Mouse (Mus musculus) heart, adult 2 months (tissue): ENCODE results near the gene Polr2a. TPM values are rescaled to one million over a fixed set of nuclear protein-coding genes. Genes with fewer than 3 reads are reported as not detected.

ENCODE experiments used
- DNase-seq, 2 experiments: peaks; one replicate each; pipeline ENCODE4 v3.0.0; 2021
- H3K27ac ChIP-seq: fragments of 200-600 bp; 2 replicates; pipeline ENCODE4 v1.8.1; 2022
- H3K27me3 ChIP-seq: fragments of 200-500 bp; 2 replicates; pipeline ENCODE4 v1.6.1; 2012; ENCODE audit warnings: mild to moderate bottlenecking, low read length, inconsistent platforms, mixed read lengths; ENCODE audit not compliant: control insufficient read depth, insufficient read depth
- H3K36me3 ChIP-seq: fragments of 200-500 bp; 2 replicates; pipeline ENCODE4 v1.6.1; 2012; ENCODE audit warnings: low read length, inconsistent platforms; ENCODE audit not compliant: control insufficient read depth, insufficient read depth
- H3K4me1 ChIP-seq: fragments of 200-500 bp; 2 replicates; pipeline ENCODE4 v1.6.1; 2011; ENCODE audit warnings: low read length; ENCODE audit not compliant: control insufficient read depth, insufficient read depth
- H3K4me3 ChIP-seq: fragments of 200-600 bp; 2 replicates; pipeline ENCODE4 v1.8.1; 2022
- H3K79me2 ChIP-seq: fragments of 200-500 bp; replicated peaks from 2 replicates; pipeline ENCODE4 v1.6.1; 2012; ENCODE audit warnings: mild to moderate bottlenecking, inconsistent platforms, low read length, moderate library complexity, mixed read lengths; ENCODE audit not compliant: control insufficient read depth, insufficient read depth
- H3K9ac ChIP-seq: fragments of 200-500 bp; 2 replicates; pipeline ENCODE4 v1.6.1; 2012; ENCODE audit warnings: low read depth, mild to moderate bottlenecking, control low read depth, inconsistent platforms, low read length, mixed read lengths
- CTCF ChIP-seq: fragments of 200-600 bp; IDR thresholded peaks from 2 replicates; pipeline ENCODE4 v1.8.1; 2022; ENCODE audit warnings: antibody characterized with exemption, mild to moderate bottlenecking, moderate library complexity
- EP300 ChIP-seq: fragments of 200-500 bp; IDR thresholded peaks from 2 replicates; pipeline ENCODE4 v1.6.1; 2011; ENCODE audit warnings: low read depth, low read length, control low read depth; ENCODE audit not compliant: insufficient read depth
- POLR2A ChIP-seq: fragments of 200-500 bp; IDR thresholded peaks from 2 replicates; pipeline ENCODE4 v1.6.1; 2011; ENCODE audit warnings: mild to moderate bottlenecking, low read depth, low read length, control low read depth; ENCODE audit not compliant: insufficient read depth
- WGBS: fragments of 180-500 bp; shearing (Covaris S2); methylation state at CpG from one replicate; pipeline ENCODE4 v1.1.7; 2018; 5-methylcytosine and 5-hydroxymethylcytosine counted together
- intact Hi-C: fragments of 180-260 bp; cut with DNase I; formaldehyde crosslinking; loops from one replicate; pipeline ENCODE4 v1.15.1; 2025
- polyA plus RNA-seq: library from polyadenylated mRNA; depleted of rRNA; stranded (reverse); fragments of >200 nt; gene quantifications from 2 replicates; pipeline ENCODE4 v1.2.3, GENCODE M21; 2012
- total RNA-seq, 2 experiments: library from RNA; stranded (reverse); gene quantifications; 2 replicates each; pipeline ENCODE4 v1.2.3; 2021

Polr2a gene
- total and polyA plus RNA-seq, 3 experiments: 15.6 to 30.4 (median 25.3) TPM

DNA sequence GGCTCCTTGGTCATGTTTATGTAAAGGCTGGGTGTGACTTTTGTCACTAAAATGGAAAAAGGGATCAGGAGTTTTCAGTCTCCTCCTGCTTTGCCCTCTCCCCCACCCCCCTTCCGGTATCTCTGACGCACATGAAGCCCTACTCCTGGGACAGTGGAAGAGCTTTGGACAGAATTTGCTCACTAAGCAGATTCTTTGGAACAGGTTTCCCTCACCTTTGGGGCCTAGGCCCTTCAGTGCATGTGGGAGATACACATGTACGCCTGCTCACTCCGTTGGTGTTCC is 9.1 kb upstream of the Polr2a start:
- TF ChIP-seq CTCF: no peak
- TF ChIP-seq EP300: no peak
- TF ChIP-seq POLR2A: peak; percentile 43; the same call in 1 of the 2 replicates
- Histone ChIP-seq H3K4me1 (peaks cover 11% of the 10 kb centered on the region), H3K9ac (0 out of 2 replicates have a peak overlapping the region, but pooled peaks have one; percentile 10), H3K4me3 (peak overlapping the region; percentile 99), H3K79me2 (no peaks in the 10 kb centered on the region; the same call in 1 of the 2 replicates), H3K36me3 (no peaks in the 10 kb centered on the region), H3K27me3 (no peaks in the 10 kb centered on the region), H3K27ac (peak overlapping the region; percentile 99)
- peak in 1 of 2 experiments; percentile 26 for DNase-seq
- 36% methylated on average over 4 of the region's 4 CpGs for WGBS
- intact Hi-C loops: loop anchor here (2.0 kb wide), 1 partner anchor 35 kb away; no protein-coding TSS in a partner anchor

DNA sequence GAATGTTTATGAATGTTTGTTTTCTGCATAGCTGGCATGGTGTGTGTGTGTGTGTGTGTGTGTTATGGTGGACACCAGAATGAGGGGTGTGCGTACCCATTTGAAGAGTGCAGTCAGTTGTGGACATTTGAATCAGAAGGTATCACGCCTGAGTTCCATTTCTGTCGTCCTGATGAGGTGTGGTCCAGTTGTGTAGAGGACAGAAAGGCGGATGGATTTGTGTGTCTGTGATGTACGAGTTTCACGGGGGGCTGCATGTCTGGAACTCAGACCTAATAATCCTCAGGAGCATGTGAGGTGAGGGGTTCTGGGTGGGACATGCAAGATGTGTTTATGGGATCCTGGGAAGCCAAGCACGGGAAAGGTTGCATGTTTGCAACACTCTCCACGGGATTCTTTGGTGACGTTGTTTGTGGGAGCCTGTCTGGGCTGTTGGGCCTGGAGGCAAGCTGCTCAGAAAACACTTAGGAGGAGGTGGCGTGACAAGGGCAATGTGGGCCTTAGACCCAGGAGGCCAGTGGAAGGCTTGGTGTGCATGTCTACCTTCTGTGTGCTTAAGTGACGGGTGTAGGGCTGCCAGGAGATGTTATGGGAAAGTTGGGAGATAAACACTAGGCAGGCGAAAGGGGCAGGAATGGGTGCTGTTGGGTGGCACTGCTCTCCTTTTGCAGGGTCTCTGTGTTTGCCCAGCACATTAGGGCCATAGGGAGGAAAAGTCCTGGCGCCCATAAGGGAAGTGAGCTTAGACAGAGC is 8.6 kb upstream of the Polr2a start:
- peaks cover 11% of the 10 kb centered on the region for H3K4me1 ChIP-seq
- H3K9ac ChIP-seq: peak overlapping the region; percentile 98
- no peaks in the 10 kb centered on the region for H3K27me3 ChIP-seq
- peak overlapping the region; percentile 99 for H3K27ac ChIP-seq
- H3K79me2 ChIP-seq: no peaks in the 10 kb centered on the region; the same call in 1 of the 2 replicates
- TF ChIP-seq EP300 (no peak), CTCF (no peak), POLR2A (no peak)
- H3K4me3 ChIP-seq: peak overlapping the region; percentile 99
- peak; percentile 36 to 45 for DNase-seq
- H3K36me3 ChIP-seq: no peaks in the 10 kb centered on the region
- 26% methylated on average over 13 of the region's 13 CpGs for WGBS
- intact Hi-C loops: loop anchor here (2.0 kb wide), 1 partner anchor 36 kb away; no protein-coding TSS in a partner anchor

DNA sequence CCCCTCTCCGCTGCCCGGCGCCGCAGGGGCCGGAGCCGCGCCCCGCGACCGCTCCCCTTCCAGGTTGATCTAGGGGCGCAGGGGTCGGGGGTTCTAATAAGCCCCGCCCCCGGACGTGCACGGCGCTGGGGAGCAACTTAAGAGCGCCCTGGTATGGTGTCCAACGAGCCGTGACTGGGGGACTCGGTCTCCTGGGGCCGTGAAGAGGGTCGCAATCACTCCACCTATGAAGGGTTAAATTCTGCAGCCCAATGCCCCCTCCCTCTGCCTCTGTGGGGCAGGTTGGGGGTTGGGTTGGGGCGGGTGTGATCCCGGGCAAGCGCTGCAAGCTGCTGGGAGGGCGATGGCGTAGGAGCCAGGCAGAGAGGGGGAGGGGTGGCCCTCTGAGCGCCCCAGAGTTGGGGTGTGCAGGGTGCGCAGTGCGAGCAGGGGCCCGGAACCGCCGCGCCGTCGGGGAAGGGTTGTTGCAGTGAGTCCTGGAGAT is 7.7 kb upstream of the Polr2a start:
- no peaks in the 10 kb centered on the region; the same call in 1 of the 2 replicates for H3K79me2 ChIP-seq
- H3K27ac ChIP-seq: peak overlapping the region; percentile 99
- peak overlapping the region; percentile 98 for H3K9ac ChIP-seq
- peak overlapping the region; percentile 99 for H3K4me3 ChIP-seq
- peak; percentile 84 to 86 for DNase-seq
- no peak; the same call in 1 of the 2 replicates for TF ChIP-seq POLR2A
- TF ChIP-seq CTCF: no peak
- TF ChIP-seq EP300: no peak
- H3K27me3 ChIP-seq: no peaks in the 10 kb centered on the region
- WGBS: 0% methylated on average over 36 of the region's 37 CpGs
- intact Hi-C loops: loop anchor here (2.0 kb wide), 1 partner anchor 37 kb away; no protein-coding TSS in a partner anchor
- H3K4me1 ChIP-seq: peaks cover 11% of the 10 kb centered on the region
- H3K36me3 ChIP-seq: no peaks in the 10 kb centered on the region

DNA sequence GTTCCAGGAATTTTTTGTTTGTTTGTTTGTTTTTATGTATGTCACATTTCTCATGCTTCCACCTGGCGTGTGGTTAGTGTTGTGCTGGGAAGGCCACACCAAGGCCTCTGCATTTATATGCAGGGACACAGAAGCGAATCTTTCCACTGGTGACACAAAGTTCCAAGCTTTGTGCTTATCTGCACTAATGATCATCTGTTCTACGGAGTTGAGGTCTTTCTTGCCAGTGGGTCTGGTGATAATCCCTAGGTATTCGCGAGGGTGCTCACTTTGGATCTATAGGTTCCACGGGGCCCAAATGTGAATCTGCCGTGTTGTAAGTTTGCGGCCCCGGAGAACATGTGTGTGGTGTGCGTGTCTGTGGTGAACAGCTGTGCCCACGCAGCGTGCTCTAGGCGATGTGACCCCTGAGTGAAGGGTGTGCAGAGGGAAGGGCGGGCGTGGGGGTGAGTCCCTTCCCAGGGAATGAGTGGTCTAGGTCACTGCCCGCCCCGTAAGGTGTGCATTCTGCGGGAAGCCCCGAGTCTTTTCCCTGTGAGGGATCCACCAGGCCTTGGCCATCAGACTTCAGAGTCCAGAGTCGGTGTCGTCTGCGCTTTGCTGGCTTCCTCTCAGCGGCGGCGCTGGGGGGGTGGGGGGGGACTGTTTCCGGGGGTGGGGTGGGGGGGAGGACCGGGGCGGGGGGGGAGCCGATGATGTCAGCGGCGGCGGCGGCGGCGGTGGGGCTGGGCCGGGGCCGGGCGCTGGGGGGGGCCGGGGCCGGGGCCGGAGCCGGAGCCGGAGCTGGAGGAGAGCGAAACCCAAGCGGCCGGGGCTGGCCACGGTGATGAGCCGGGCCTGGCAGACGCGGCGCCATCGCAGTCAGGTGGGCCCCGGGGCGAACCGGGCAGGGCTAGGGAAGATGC is 7.0 kb upstream of the Polr2a start, which contains the start of gene Zbtb4:
TSS of gene Zbtb4 (plus strand) at position 692 of the 905 bp plus-strand sequence.
- peak; percentile 72 to 75 for DNase-seq
- no peaks in the 10 kb centered on the region; the same call in 1 of the 2 replicates for H3K79me2 ChIP-seq
- H3K27ac ChIP-seq: peak within 1 kb of the TSS; percentile 99
- H3K4me3 ChIP-seq: peak within 1 kb of the TSS; percentile 99
- WGBS: 15% methylated on average over 43 of the region's 55 CpGs
- peaks cover 11% of the 10 kb centered on the region for H3K4me1 ChIP-seq
- no peaks in the 10 kb centered on the region for H3K36me3 ChIP-seq
- H3K9ac ChIP-seq: peak within 1 kb of the TSS; percentile 98
- peak; percentile 82 for TF ChIP-seq POLR2A
- no peak for TF ChIP-seq CTCF
- intact Hi-C loops: loop anchor here (2.0 kb wide), 1 partner anchor 37 kb away; no protein-coding TSS in a partner anchor
- H3K27me3 ChIP-seq: no peaks in the 10 kb centered on the region

DNA sequence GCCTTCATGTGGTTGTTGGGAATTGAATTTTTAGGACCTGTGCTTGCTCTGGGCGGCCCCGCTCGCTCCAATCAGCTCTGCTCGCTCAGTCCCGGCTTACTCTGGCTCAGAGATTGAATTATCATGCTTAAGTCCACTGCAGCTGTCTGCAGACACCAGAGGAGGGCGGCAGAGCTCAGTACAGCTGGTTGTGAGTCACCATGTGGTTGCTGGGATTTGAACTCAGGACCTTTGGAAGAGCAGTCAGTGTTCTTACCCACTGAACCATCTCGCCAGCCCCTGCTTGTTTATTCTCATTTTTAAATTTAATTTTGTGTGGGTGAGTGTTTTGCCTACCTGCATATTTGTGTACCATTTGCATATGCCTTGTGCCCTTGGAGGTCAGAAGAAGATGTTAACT is 5.1 kb upstream of the Polr2a start:
- WGBS: 77% methylated on average over 7 of the region's 7 CpGs

More for the DNA sequence above, 5.1 kb upstream of the Polr2a start:
- Histone ChIP-seq H3K27me3 (no peaks in the 10 kb centered on the region), H3K79me2 (no peaks in the 10 kb centered on the region; the same call in 1 of the 2 replicates), H3K4me1 (peaks cover 11% of the 10 kb centered on the region), H3K9ac (no peak overlapping the region), H3K27ac (no peak overlapping the region), H3K4me3 (no peak overlapping the region), H3K36me3 (no peaks in the 10 kb centered on the region)
- DNase-seq: no peak
- TF ChIP-seq POLR2A (no peak), CTCF (peak; percentile 46)
- intact Hi-C loops: no loop called here
